Mouse (Mus musculus): ENCODE data around the gene Slc34a1. TPM values are rescaled to one million over a fixed set of nuclear protein-coding genes. Genes with fewer than 3 reads are reported as not detected.

The Slc34a1 gene
- 366 and 385 TPM in 2 replicates for polyA plus RNA-seq (2015; fragmentation: Nextera tagmentation; extraction: Ambion mirVana)

DNA sequence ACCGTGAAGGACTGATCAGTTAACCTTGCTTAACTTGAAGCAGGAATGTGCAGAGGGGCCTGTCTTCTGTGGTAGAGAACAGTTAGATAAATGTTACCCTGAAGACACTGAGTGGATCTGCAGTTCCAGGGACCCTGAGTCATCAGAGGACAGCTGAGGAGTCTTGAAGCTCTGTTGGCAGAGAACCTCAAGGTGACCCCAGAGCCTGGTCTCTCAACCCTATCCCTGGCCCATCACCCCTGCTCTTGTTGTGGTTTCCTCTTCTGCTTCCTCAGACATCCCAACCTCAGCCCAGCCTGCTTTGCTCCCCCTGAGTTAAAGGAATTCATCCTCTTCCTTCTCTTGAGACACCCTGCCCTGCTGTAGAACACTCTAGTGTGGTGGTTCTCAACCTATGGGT is at the start of gene Slc34a1:
TSS of gene Slc34a1 (plus strand) at position 100 of the 400 bp plus-strand sequence.
- Histone ChIP-seq H3K4me3 (ENCODE audit: low read length) (no peak within 1 kb of the TSS), H3K27ac (ENCODE audit: low read length) (no peak within 1 kb of the TSS), H3K36me3 (ENCODE audit: insufficient read depth, low read length) (no peaks in the 10 kb centered on the region), H3K9ac (replicated peaks; ENCODE audit: low read length) (no peak within 1 kb of the TSS), H3K27me3 (ENCODE audit: insufficient read depth, low read length) (no peaks in the 10 kb centered on the region; the same call in 1 of the 2 replicates), H3K4me2 (replicated peaks; ENCODE audit: low read depth, low read length) (no peak within 1 kb of the TSS), H3K9me3 (ENCODE audit: low read length) (no peaks in the 10 kb centered on the region), H3K4me1 (ENCODE audit: insufficient read depth, low read length) (no peaks in the 10 kb centered on the region)
- WGBS: 72% methylated on average over 1 of the region's 1 CpGs
- no peak for ATAC-seq (ENCODE audit: low FRiP score, low TSS enrichment)

DNA sequence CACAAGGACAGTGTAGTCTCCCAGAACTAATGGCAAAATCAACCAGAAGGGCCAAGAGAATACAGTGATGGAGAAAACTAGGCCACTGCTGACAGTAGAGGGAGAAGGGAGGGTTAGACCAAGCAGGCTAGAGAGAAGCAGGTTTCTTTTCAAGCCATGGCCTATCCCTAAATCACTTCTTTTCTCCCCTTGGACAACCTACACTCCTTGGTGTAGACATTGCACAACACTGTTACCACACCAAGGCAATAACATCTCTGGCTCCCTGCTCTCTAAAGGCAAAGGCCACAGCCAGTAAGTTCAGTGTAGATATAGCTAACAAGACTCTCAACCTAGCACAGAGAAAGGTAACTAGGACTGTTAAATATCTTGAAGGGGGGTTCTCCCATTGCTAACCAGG is 36.8 kb upstream of the Slc34a1 start:
- Histone ChIP-seq H3K9ac (replicated peaks; ENCODE audit: low read length) (peak overlapping the region; percentile 87), H3K4me3 (ENCODE audit: low read length) (peak overlapping the region; percentile 84), H3K27me3 (ENCODE audit: insufficient read depth, low read length) (no peaks in the 10 kb centered on the region), H3K4me2 (replicated peaks; ENCODE audit: low read depth, low read length) (peak overlapping the region; percentile 76), H3K9me3 (ENCODE audit: low read length) (no peaks in the 10 kb centered on the region), H3K27ac (ENCODE audit: low read length) (no peak overlapping the region), H3K36me3 (ENCODE audit: insufficient read depth, low read length) (peaks cover 23% of the 10 kb centered on the region; the same call in 1 of the 2 replicates), H3K4me1 (ENCODE audit: insufficient read depth, low read length) (peaks cover 17% of the 10 kb centered on the region)
- no peak for ATAC-seq (ENCODE audit: low FRiP score, low TSS enrichment)

DNA sequence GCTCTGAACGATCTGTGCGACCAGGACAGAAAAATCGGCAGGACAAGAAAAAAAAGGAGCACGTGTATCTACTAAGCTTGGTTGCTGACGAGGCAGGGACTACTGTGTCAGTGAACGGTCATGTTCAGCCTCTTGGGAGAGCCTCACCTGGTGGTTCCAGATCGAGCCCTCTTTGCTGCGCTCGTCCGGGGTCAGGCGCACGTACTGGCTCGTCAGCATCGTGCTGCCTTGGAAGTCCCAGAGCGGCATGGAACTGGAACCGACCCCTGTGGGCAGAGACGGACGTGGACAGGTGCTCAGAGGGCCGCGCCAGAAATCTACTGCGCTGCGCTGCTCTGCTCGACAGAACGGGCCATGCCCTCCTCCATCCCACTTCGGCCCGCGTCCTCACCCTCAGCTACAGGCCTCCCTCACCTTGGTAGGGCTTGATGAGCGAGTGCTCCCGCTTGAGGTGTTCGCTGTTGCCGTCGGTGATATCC is 36.0 kb upstream of the Slc34a1 start:
- H3K4me3 ChIP-seq (ENCODE audit: low read length): peak overlapping the region; percentile 84
- H3K27ac ChIP-seq (ENCODE audit: low read length): peak overlapping the region; percentile 98
- H3K36me3 ChIP-seq (ENCODE audit: insufficient read depth, low read length): peaks cover 22% of the 10 kb centered on the region; the same call in 1 of the 2 replicates
- peak overlapping the region; percentile 76 for H3K4me2 ChIP-seq (replicated peaks; ENCODE audit: low read depth, low read length)
- H3K4me1 ChIP-seq (ENCODE audit: insufficient read depth, low read length): peaks cover 17% of the 10 kb centered on the region
- peak overlapping the region; percentile 87 for H3K9ac ChIP-seq (replicated peaks; ENCODE audit: low read length)
- no peaks in the 10 kb centered on the region for H3K9me3 ChIP-seq (ENCODE audit: low read length)
- no peaks in the 10 kb centered on the region for H3K27me3 ChIP-seq (ENCODE audit: insufficient read depth, low read length)
- WGBS: under 1% methylated on average over 32 of the region's 32 CpGs
- ATAC-seq (ENCODE audit: low FRiP score, low TSS enrichment): peak; percentile 53

DNA sequence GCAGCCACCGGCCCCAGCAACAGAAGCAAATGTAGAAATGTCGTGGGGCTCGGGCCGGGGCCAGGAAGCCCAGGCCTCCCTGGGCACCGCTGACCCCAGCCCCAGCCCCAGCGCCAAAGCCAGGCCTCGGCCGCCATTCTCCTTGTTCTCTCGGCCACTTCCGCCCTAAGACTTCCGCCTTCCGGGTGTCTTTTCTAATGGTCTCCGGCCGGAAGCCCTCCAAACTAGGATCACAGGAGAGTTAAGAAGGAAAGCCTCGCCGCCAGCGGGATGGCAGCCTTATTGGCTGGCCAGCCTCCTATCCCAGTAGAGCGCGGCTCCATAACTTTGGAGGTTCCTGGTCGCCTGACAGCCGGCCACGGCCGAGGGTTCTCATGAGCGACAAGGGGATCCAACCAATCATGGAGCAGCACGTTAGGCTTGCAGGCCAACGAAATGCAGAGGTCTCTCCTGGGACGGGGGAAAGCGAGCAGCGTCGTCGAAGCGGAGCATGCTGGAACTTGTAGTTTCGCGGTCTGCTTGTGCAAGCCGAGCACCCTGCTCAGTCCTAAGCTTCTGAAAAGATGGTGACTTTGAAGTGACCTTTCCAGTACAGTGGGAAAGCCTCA is 35.4 kb upstream of the Slc34a1 start, which contains the start of gene Lman2:
TSS of gene Lman2 (minus strand) at position 331 of the 608 bp plus-strand sequence.
- peak; percentile 99 for ATAC-seq (ENCODE audit: low FRiP score, low TSS enrichment)
- Histone ChIP-seq H3K27me3 (ENCODE audit: insufficient read depth, low read length) (no peaks in the 10 kb centered on the region), H3K36me3 (ENCODE audit: insufficient read depth, low read length) (peaks cover 18% of the 10 kb centered on the region; the same call in 1 of the 2 replicates), H3K9ac (replicated peaks; ENCODE audit: low read length) (peak within 1 kb of the TSS; percentile 87), H3K9me3 (ENCODE audit: low read length) (no peaks in the 10 kb centered on the region), H3K4me3 (ENCODE audit: low read length) (peak within 1 kb of the TSS; percentile 84), H3K27ac (ENCODE audit: low read length) (peak within 1 kb of the TSS; percentile 98), H3K4me2 (replicated peaks; ENCODE audit: low read depth, low read length) (peak within 1 kb of the TSS; percentile 76), H3K4me1 (ENCODE audit: insufficient read depth, low read length) (peaks cover 17% of the 10 kb centered on the region)
- under 1% methylated on average over 35 of the region's 35 CpGs for WGBS

DNA sequence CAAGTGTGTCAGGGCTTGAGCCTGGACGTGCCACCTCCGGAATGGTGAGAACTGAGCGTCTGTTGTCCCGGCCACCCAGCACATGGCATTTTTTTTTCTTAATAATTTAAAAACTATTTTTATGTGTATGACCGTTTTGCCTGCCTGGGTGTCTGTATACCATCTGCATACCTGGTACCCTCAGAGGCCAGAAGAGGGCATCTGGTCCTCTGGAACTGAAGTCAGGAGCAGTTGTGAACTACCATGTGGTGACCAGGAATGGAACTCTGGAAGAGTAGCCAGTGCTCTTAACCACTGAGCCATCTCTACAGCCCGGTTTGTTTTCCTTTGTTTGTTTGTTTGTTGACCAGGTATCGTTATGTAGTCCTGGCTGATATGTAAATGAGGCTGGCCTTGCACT is 29.6 kb upstream of the Slc34a1 start:
- 76% methylated on average over 7 of the region's 7 CpGs for WGBS
- no peak overlapping the region for H3K4me3 ChIP-seq (ENCODE audit: low read length)
- no peaks in the 10 kb centered on the region for H3K36me3 ChIP-seq (ENCODE audit: insufficient read depth, low read length)
- no peak overlapping the region for H3K4me2 ChIP-seq (replicated peaks; ENCODE audit: low read depth, low read length)
- no peak for ATAC-seq (ENCODE audit: low FRiP score, low TSS enrichment)
- H3K27me3 ChIP-seq (ENCODE audit: insufficient read depth, low read length): no peaks in the 10 kb centered on the region
- H3K9me3 ChIP-seq (ENCODE audit: low read length): no peaks in the 10 kb centered on the region
- H3K27ac ChIP-seq (ENCODE audit: low read length): no peak overlapping the region
- H3K9ac ChIP-seq (replicated peaks; ENCODE audit: low read length): no peak overlapping the region
- no peaks in the 10 kb centered on the region for H3K4me1 ChIP-seq (ENCODE audit: insufficient read depth, low read length)

DNA sequence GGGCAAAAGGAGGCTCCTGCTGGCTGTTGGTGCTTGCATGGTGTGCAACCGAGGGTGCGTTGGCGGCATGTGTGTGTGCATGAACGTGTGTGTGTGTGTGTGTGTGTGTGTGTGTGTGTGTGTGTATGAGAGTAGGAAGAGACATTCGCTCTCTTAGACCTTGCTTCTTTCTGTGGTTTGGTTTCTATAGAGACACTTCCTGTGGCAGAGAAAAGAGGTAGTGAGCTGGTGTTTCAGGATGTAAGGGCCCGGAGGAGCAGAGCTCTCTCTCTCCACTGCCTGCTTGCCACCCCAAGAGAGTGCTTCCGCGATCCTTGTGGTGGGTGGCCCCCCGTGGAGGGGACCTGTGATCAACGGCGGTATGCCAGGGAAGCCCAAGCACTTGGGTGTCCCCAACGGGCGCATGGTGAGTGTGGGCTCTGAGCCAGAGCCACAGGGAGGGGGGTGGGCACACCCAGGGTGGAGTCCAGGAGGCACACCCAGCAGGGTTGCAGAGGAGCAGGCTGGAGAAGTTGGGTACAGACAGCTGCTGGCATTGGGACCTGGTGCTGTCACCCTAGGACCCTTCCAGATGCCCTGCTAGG is 28.4 kb upstream of the Slc34a1 start, which contains the start of gene Rgs14:
TSS of gene Rgs14 (plus strand) at position 202 of the 584 bp plus-strand sequence.
- Histone ChIP-seq H3K9ac (replicated peaks; ENCODE audit: low read length) (no peak within 1 kb of the TSS; the same call in 1 of the 2 replicates), H3K9me3 (ENCODE audit: low read length) (no peaks in the 10 kb centered on the region), H3K27me3 (ENCODE audit: insufficient read depth, low read length) (peaks cover 4% of the 10 kb centered on the region), H3K4me2 (replicated peaks; ENCODE audit: low read depth, low read length) (peak within 1 kb of the TSS; percentile 38), H3K36me3 (ENCODE audit: insufficient read depth, low read length) (no peaks in the 10 kb centered on the region), H3K4me3 (ENCODE audit: low read length) (peak within 1 kb of the TSS; percentile 8), H3K4me1 (ENCODE audit: insufficient read depth, low read length) (no peaks in the 10 kb centered on the region), H3K27ac (ENCODE audit: low read length) (no peak within 1 kb of the TSS)
- WGBS: 51% methylated on average over 13 of the region's 13 CpGs
- ATAC-seq (ENCODE audit: low FRiP score, low TSS enrichment): no peak

DNA sequence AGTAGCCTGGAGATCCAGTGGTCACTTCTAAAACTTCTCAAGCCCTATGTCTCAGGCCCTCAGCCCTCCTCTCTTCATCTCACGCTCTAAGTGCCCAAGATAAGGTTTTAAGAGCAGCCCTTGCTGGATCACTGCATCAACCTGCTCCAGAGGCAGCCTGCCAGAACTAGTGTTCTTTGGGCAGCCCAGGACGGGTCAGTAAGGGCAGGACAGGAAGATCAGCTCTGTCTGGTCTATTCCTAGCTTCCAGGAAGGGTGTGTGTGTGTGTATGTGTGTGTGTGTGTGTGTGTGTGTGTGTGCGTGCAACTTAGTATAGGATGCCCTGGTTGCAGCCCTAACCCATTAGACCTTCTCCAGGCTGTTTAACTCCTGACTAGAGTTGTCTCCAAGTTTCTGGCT is 27.8 kb upstream of the Slc34a1 start:
- Histone ChIP-seq H3K36me3 (ENCODE audit: insufficient read depth, low read length) (no peaks in the 10 kb centered on the region), H3K27ac (ENCODE audit: low read length) (no peak overlapping the region), H3K4me1 (ENCODE audit: insufficient read depth, low read length) (no peaks in the 10 kb centered on the region), H3K9ac (replicated peaks; ENCODE audit: low read length) (no peak overlapping the region), H3K9me3 (ENCODE audit: low read length) (no peaks in the 10 kb centered on the region), H3K27me3 (ENCODE audit: insufficient read depth, low read length) (peaks cover 4% of the 10 kb centered on the region), H3K4me3 (ENCODE audit: low read length) (peak overlapping the region; percentile 8), H3K4me2 (replicated peaks; ENCODE audit: low read depth, low read length) (peak overlapping the region; percentile 38; the same call in 1 of the 2 replicates)
- 0 out of 2 replicates have a peak, but pooled peaks have one; percentile 54 for ATAC-seq (ENCODE audit: low FRiP score, low TSS enrichment)
- 58% methylated on average over 3 of the region's 3 CpGs for WGBS

DNA sequence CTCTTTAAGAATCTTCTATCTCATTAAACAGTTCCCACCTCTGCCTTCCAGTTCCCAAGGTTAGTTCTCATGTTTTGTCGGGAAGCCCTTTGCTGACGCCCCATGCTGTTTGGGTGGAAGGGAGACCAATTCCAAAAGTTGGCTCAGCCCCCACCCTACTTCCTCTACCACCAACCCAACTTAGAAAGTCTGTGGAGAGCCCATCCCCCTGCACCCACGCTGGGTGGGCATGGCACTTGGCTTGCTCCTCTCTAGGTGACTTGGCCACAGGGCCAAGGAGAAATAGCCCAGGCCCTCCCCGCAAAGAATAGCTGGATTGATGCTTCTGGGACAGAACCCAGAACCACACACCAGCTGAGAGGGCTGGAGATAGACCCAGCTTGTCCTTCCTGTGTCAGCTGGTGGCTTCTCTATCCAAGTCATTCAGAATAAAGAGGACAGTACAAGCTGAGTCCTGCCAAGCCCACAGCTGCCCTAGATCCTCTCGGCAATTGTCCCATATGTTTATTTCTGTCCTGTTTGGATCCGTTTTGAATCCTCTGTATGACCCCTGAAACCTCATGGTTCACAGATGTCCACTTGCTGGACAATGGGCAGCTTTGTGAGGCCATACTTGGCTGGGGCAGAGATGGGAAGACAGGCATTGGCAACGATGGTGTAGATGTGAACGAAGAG is 26.8 kb upstream of the Slc34a1 start:
- Histone ChIP-seq H3K27me3 (ENCODE audit: insufficient read depth, low read length) (peaks cover 4% of the 10 kb centered on the region), H3K36me3 (ENCODE audit: insufficient read depth, low read length) (no peaks in the 10 kb centered on the region), H3K9me3 (ENCODE audit: low read length) (no peaks in the 10 kb centered on the region), H3K4me1 (ENCODE audit: insufficient read depth, low read length) (no peaks in the 10 kb centered on the region), H3K4me3 (ENCODE audit: low read length) (no peak overlapping the region), H3K27ac (ENCODE audit: low read length) (no peak overlapping the region), H3K4me2 (replicated peaks; ENCODE audit: low read depth, low read length) (no peak overlapping the region), H3K9ac (replicated peaks; ENCODE audit: low read length) (no peak overlapping the region)
- 78% methylated on average over 8 of the region's 8 CpGs for whole genome bisulfite sequencing
- no peak for ATAC-seq (ENCODE audit: low FRiP score, low TSS enrichment)

DNA sequence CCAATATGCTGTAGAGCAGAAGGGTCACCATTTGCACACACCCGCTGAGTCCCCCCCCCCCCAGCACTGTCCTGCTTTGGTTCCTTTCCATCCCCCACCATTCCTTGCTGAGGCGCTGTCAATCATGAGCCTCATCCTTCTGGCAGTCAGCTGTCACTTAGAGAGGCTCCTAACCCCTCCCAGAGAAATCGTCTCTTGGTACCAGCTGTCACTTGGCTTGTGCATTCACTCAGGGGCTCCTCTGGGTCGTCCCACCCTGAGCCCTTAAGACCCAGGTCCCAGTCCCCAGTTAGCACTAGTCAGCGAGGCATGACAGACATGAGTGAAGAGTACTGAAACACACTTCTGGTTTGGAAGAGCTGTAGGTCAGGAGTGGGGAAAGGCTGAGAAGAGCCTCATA is 26.2 kb upstream of the Slc34a1 start:
- Histone ChIP-seq H3K9ac (replicated peaks; ENCODE audit: low read length) (no peak overlapping the region), H3K36me3 (ENCODE audit: insufficient read depth, low read length) (no peaks in the 10 kb centered on the region), H3K27me3 (ENCODE audit: insufficient read depth, low read length) (peaks cover 4% of the 10 kb centered on the region), H3K4me1 (ENCODE audit: insufficient read depth, low read length) (no peaks in the 10 kb centered on the region), H3K9me3 (ENCODE audit: low read length) (no peaks in the 10 kb centered on the region), H3K27ac (ENCODE audit: low read length) (no peak overlapping the region), H3K4me3 (ENCODE audit: low read length) (no peak overlapping the region), H3K4me2 (replicated peaks; ENCODE audit: low read depth, low read length) (no peak overlapping the region)
- no peak for ATAC-seq (ENCODE audit: low FRiP score, low TSS enrichment)
- 47% methylated on average over 5 of the region's 5 CpGs for WGBS
